Mouse (Mus musculus) naive thymus-derived CD4-positive, alpha-beta T cell, adult 5 months (primary cell): ENCODE measurements around the gene Zfp358. TPM values are rescaled to one million over a fixed set of nuclear protein-coding genes. Genes with fewer than 3 reads are reported as not detected.

Experiments
- polyA plus RNA-seq: library from polyadenylated mRNA; unstranded; fragments of 100-300 nt; shearing (Covaris generic); gene quantifications from one replicate; pipeline ENCODE4 v1.2.1, GENCODE M21; 2017

The Zfp358 gene
- polyA plus RNA-seq: 3.8 TPM

DNA sequence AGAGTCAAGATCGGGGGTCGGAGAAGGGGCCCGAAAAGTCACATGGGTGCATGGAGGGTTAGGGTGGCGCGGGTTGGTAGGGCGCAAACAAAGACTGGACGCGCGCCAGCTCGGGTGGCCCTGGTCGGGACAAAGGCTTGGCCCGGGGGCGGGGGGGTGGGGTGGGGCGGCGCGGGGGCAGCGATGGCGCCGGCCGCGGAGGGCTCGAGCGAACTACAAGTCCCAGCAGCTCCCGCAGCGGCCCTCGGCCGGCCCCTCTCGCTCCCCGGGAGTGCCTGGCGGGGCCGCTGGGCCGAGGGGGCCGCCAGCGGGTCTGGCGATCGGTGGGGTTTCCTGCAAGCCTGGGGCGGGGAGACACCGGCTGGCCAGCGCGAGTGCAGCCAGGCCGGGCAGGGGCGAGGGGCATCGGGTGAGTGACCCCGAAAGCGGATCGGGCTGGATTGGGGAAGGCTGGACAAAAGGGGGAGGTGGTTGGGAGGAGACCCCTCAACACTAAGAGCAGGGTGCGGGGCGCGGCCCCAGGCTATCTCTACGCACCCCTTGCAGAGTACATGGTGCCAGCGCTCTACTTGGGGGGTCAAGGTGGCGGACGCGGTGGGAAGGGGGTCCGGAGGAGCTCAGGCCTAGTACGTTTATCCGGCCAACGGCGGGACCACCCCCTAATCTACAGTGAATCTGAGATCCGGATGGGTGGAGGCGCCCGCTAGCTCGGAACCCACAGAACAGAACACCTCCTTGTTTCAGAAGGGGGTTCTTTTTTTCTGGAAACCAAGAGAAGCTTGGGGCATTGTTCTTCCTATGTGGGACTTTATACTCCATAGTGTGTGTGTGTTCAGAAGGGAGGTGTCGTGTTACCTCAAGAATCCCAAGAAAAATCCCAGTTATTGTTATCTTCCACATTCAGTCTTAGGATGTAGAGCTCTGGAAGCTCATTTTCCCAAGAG is at the start of gene Zfp358:
Gene Zfp358, plus strand, starts transcription at position 238 of the 944 bp plus-strand sequence.

DNA sequence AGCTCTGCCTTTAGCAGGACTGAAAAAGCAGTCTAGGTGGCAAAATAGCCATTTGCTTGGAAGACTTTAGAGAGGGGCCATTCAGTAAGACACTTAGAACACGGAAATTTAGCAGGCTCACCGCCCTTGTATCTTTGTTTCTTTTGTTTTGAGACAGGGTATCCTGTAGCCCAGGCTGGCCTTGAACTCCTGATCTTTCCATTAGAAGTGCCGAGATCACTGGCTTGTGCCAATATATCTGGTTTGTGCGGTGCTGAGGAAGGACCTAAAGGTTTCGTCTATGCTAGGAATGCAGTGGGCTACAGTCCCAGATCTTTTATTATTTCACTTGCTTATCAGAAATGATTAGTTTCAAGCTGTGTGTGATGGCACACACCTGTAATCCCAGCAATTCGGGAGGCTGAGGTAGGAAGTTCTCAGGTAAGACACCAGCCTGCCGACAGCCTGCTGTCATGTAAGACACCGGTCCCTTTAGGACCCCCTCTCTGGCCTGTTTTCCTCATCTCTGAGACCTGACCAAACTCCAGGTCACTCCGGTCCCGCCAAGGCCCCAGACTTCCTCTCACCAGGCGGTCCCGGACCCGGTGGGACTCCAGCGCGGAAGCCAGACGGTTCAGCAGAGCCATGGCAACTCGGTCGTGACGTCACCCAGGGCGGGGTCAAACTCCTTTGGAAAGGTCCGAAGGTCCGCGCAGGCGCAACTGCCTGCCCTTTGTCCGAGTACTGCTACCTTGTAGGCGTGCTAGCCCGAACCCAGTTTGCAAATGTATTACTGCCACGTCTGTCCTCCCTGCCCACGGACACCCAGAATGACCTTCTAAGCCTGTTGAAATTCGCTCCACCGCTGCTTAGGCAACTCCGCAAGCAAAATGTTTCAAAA is 25.7 kb upstream of the Zfp358 start, which contains the start of gene Pex11g:
Gene Pex11g, minus strand, starts transcription at position 675 of the 880 bp plus-strand sequence.

DNA sequence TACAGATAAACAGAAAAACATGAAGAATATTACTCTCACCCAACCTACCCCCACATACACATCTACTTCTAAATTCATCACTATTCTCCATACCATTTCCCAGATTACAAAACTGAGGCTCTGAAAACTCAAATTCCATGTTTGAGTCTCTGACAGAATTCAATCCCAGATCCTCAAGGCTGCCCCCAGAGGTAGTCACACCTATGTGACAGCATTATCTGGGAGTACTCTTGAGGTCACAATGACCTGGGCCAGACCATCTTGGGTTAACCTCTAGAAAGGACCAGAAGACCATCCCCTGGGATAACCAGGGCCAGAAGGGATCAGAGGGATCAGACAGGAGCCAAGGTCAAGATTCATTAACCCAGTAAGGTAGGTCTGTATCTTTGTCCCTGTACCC is 22.4 kb upstream of the Zfp358 start, which contains the start of gene Tex45:
Gene Tex45, plus strand, starts transcription at position 301 of the 400 bp plus-strand sequence.

DNA sequence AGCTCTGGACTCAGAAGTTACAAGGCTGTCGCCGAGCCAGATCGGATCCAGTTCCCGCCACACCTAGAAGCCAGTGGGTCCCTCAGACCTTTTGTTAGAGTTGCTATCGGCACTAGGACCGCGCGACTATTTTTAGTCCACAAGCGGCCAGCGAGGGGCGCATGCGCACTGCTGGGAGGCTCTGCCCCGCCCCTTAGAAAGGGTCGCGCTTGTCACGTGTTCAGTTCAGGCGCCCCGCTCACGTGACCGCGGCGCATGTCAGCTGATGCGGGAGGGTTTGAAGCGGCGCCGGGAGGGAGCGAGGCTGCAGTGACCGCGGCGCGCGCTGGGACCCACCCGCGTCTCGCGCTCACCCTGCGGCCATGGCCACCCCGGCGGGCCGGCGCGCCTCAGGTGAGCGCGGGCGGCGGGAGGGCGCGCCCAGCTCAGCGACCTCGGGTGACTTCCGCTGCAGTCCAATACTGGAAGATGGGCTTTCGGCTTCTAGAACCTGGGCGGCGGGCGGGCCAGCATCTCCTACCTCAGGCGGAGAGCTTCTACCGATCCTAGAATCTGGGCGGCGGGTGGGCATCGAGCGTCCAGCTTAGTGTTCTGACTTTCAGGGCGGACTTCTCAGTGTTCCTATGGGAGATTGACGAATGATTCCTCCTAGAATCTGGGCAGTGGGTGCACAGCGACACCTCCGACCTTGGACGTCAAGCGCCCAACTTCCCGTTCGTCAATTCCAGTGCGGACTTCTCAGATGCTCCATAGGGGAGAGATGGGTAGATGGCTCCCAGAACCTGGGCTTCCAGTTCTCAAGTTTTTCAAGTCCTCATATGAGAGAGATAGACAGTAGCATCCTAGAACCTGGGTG is 7.5 kb downstream of the Zfp358 start, which contains the start of gene Mcoln1:
Gene Mcoln1, plus strand, starts transcription at position 223 of the 856 bp plus-strand sequence.

DNA sequence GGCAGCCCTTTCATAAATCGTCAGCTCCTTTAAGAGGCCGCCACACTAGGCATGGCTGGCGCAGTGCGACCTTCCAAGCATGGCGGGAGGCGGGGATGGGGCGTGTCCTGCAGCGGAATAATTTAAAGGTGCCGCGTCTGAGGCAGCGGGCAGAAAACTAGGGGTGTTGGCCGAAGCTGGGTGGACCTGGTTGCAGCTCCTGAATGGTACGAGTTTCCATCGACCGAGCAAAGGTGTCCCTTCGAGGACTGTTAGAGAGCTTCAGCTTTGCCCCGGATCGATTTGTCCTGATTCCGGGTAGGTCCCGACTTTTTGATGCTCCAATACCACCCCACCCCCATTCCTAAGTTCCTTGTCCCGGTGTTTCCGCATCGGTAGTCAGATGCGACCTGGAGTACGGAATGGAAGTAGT is 22.3 kb downstream of the Zfp358 start, which contains the start of gene Pnpla6:
Gene Pnpla6, plus strand, starts transcription at position 125 of the 412 bp plus-strand sequence.

Other genes with a start within 250 kb of the Zfp358 start
- gene Insr, start 213.5 kb upstream of the Zfp358 start, polyA plus RNA-seq: 44.0 TPM
- gene A430078G23Rik, start 139.7 kb upstream of the Zfp358 start, polyA plus RNA-seq: 167 TPM
- 127 TPM for gene Arhgef18, start 100.1 kb upstream of the Zfp358 start, polyA plus RNA-seq
- 2.6 TPM for gene Pex11g, start 25.5 kb upstream of the Zfp358 start, polyA plus RNA-seq
- gene Tex45, start 22.3 kb upstream of the Zfp358 start, polyA plus RNA-seq: not detected
- gene Mcoln1, start 7.3 kb downstream of the Zfp358 start, polyA plus RNA-seq: 131 TPM
- 27.4 TPM for gene Pnpla6, start 22.2 kb downstream of the Zfp358 start, polyA plus RNA-seq
- gene C330021F23Rik, start 74.9 kb downstream of the Zfp358 start, polyA plus RNA-seq: not detected
- not detected for gene Camsap3, start 94.2 kb downstream of the Zfp358 start, polyA plus RNA-seq
- 121 TPM for gene Xab2, start 128.2 kb downstream of the Zfp358 start, polyA plus RNA-seq
- gene Pet100, start 128.4 kb downstream of the Zfp358 start, polyA plus RNA-seq: 67.6 TPM
- not detected for gene Pcp2, start 132.4 kb downstream of the Zfp358 start, polyA plus RNA-seq
- 200 TPM for gene Stxbp2, start 137.8 kb downstream of the Zfp358 start, polyA plus RNA-seq
- gene Retn, start 162.6 kb downstream of the Zfp358 start, polyA plus RNA-seq: not detected
- gene Mcemp1, start 172.6 kb downstream of the Zfp358 start, polyA plus RNA-seq: not detected
- gene Fcor, start 179.2 kb downstream of the Zfp358 start, polyA plus RNA-seq: not detected
- gene Trappc5, start 183.2 kb downstream of the Zfp358 start, polyA plus RNA-seq: 19.1 TPM
- not detected for gene Fcer2a, start 201.0 kb downstream of the Zfp358 start, polyA plus RNA-seq
- gene Clec4g, start 227.5 kb downstream of the Zfp358 start, polyA plus RNA-seq: not detected